Mouse (Mus musculus) myocyte (in vitro differentiated cells): ENCODE data around the gene Fam129a.

Experiments used
- MAX ChIP-seq: IDR thresholded peaks from one replicate; pipeline ENCODE4 v1.6.1; 2011; ENCODE audit warnings: low read depth, mild to moderate bottlenecking, control low read depth
- POLR2A ChIP-seq: IDR thresholded peaks from one replicate; pipeline ENCODE4 v1.6.1; 2011; ENCODE audit warnings: low read depth, mild to moderate bottlenecking, control low read depth, moderate library complexity; ENCODE audit not compliant: insufficient read length
- POLR2AphosphoS2 ChIP-seq: IDR thresholded peaks from one replicate; pipeline ENCODE4 v1.6.1; 2011; ENCODE audit warnings: low read depth, control low read depth; ENCODE audit not compliant: insufficient read length
- TCF3 ChIP-seq: IDR thresholded peaks from one replicate; pipeline ENCODE4 v1.6.1; 2011; ENCODE audit warnings: low read depth, control low read depth; ENCODE audit not compliant: insufficient read length

GRCm38 (mm10) chr1:151629591-151630250 lies 58.7 kb downstream of the Fam129a start:
- TF ChIP-seq POLR2AphosphoS2: no peak
- no peak for TF ChIP-seq POLR2A
- TF ChIP-seq TCF3: no peak
- no peak for TF ChIP-seq MAX
